Mouse (Mus musculus) CD4-positive, CD25-positive, alpha-beta regulatory T cell (primary cell): ENCODE data around the gene Htr1f. TPM values are rescaled to one million over a fixed set of nuclear protein-coding genes. Genes with fewer than 3 reads are reported as not detected.

Experiments used
- polyA plus RNA-seq: library from polyadenylated mRNA; unstranded; fragments of 100-300 nt; shearing (Covaris generic); gene quantifications from one replicate; pipeline ENCODE4 v1.2.1, GENCODE M21; 2017

The Htr1f gene
- polyA plus RNA-seq: not detected

GRCm38 (mm10) chr16:65105184-65105931, at the start of gene Htr1f:
TSS of gene Htr1f (minus strand) at chr16:65105854.

